Mouse (Mus musculus): ENCODE results near the gene Sgpp2. TPM values are rescaled to one million over a fixed set of nuclear protein-coding genes. Genes with fewer than 3 reads are reported as not detected.

Gene Sgpp2
- polyA plus RNA-seq, 1 experiment from 2014 or later: 35.9 TPM

Other genes with a start within 250 kb of the Sgpp2 start
- 0.04 TPM in 1 of 2 replicates, not detected in the other for gene Pax3, start 113.2 kb upstream of the Sgpp2 start, polyA plus RNA-seq (2015; fragmentation: Nextera tagmentation; extraction: Ambion mirVana)
- gene Farsb, start 178.6 kb downstream of the Sgpp2 start, polyA plus RNA-seq (2015; fragmentation: Nextera tagmentation; extraction: Ambion mirVana): 169 and 187 TPM in 2 replicates
- not detected in 2 replicates for gene Mogat1, start 200.6 kb downstream of the Sgpp2 start, polyA plus RNA-seq (2015; fragmentation: Nextera tagmentation; extraction: Ambion mirVana)
- gene BC035947, start 201.8 kb downstream of the Sgpp2 start, polyA plus RNA-seq (2015; fragmentation: Nextera tagmentation; extraction: Ambion mirVana): 0.45 and 0.56 TPM in 2 replicates